Mouse (Mus musculus) WW6 (cell line): ENCODE data around the gene Kif18b.
A peak's percentile ranks its signal among the peaks of the same experiment; 100 is the strongest.

Source experiments
- DNase-seq: peaks from one replicate; pipeline ENCODE4 v3.0.0-alpha.2; 2013; ENCODE audit warnings: low read depth, low spot score

Kif18b gene

GRCm38 (mm10) chr11:102924557-102925350 is at the start of gene Kif18b:
Gene Kif18b (minus strand): TSS chr11:102925124.
- DNase-seq: peak; percentile 99

- DNase-seq: no peak
Measured at GRCm38 (mm10) chr11:102972326-102972725, 47.4 kb upstream of the Kif18b start.

DNA sequence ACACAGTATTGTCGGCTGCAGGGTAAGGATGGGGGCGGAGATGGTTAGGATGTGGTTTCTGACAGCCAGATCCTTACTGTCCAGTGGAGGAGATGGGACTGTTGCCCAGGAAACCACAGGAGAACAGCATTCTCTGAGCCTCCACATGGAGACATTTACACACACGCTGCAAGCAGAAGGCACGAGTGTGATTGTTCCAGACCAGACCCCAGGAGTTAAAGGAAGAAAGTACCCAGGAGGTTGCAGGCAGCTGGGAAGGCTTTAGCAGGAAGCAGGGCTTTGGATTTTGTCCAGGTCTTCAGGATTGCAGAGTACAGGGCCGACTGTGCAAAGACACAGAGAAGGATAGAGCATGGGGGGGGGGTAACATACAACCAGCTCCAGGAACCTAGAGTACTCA is 46.7 kb upstream of the Kif18b start:
- DNase-seq: no peak

GRCm38 (mm10) chr11:102964547-102965091 is 39.7 kb upstream of the Kif18b start:
- DNase-seq: no peak

GRCm38 (mm10) chr11:102963855-102964546 is 39.1 kb upstream of the Kif18b start:
- DNase-seq: no peak

DNA sequence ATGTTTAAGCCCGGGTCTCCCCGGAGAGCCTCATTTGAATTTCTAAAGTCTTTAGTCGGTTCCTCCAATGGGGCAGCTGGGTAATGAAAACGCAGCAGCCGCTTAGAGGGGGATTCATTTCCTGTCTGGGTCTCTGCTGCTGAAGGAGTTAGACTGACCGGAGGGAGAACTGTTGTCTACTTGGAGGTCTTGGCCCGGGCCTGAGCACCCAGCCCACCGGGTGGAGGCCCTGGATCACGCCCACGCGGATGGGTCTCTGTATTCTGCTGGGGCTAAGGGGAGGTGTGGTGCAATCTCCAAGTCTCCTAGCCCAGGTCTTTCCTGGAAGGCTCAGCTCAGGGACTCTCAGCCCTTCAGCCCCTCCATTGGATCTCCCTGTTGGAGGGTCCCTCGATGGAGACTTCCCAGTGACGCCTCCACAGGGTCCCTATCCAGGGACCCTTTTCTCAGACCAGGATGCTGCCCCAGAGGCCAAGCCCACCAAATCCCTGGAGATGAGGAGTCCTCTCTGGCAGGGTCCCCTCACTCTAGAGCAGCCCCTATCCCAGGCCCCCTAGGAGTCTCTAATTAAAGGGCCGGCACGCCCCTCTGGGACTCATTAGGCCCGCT is 38.4 kb upstream of the Kif18b start:
- DNase-seq: no peak

GRCm38 (mm10) chr11:102962861-102963245 is 37.9 kb upstream of the Kif18b start:
- no peak for DNase-seq

GRCm38 (mm10) chr11:102961082-102961481 is 36.2 kb upstream of the Kif18b start:
- DNase-seq: no peak

DNA sequence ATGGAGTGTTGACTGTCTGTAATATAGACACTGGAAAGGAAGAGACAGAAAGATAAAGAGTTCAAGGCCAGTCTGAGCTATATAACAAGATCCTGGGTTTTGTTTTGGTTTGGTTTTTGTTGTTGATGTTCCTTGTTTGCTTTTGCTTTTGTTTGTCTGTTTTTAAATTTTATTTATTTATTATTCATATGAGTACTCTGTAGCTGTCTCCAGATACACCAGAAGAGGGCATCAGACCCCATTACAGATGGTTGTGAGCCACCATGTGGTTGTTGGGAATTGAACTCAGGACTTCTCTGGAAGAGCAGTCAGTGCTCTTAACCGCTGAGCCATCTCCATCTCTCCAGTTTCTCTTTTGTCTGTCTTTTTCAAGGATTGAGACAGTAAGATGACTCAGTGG is 33.9 kb upstream of the Kif18b start:
- no peak for DNase-seq

DNA sequence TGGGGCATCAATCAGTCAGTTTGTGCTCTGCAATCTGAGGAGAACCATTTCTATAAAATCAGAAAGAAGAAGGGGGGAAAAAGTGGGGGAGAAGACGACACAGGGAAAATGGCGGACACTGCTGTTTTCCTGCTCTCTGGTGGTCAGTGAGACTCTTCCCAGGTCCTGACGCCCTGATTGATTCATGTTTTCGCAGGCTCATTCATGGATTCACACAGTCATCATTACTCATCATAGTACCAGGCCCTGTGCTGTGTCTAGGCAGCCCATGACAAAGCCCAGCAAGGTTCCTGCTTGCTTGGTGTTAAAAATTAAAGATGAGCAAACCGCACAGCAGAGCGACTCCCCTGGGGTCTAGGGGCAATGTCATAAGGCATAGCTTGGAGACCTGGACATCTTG is 33.5 kb upstream of the Kif18b start:
- no peak for DNase-seq

GRCm38 (mm10) chr11:102957692-102958091 is 32.8 kb upstream of the Kif18b start:
- no peak for DNase-seq

- no peak for DNase-seq
Measured at GRCm38 (mm10) chr11:102956962-102957614, 32.2 kb upstream of the Kif18b start.

DNA sequence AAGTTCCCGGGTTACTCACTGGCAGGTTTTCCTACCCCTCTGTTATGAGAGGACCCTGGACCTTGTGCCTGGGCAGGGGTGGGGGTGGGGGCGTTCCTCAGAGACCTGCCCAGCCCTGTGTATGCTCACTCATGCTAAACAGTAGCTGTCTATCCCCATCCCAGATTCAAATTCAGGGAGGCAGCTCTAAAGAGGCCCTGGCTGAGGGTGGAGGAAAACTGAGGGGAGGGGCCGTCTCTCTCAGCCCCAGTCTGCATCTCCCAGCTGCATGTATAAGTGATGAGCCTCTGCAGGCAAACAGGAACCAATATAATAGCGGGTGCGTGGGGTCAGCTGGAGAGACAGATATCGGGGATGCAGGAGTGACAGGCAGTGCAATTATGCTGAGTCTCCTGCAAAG is 28.0 kb upstream of the Kif18b start:
- DNase-seq: no peak

DNA sequence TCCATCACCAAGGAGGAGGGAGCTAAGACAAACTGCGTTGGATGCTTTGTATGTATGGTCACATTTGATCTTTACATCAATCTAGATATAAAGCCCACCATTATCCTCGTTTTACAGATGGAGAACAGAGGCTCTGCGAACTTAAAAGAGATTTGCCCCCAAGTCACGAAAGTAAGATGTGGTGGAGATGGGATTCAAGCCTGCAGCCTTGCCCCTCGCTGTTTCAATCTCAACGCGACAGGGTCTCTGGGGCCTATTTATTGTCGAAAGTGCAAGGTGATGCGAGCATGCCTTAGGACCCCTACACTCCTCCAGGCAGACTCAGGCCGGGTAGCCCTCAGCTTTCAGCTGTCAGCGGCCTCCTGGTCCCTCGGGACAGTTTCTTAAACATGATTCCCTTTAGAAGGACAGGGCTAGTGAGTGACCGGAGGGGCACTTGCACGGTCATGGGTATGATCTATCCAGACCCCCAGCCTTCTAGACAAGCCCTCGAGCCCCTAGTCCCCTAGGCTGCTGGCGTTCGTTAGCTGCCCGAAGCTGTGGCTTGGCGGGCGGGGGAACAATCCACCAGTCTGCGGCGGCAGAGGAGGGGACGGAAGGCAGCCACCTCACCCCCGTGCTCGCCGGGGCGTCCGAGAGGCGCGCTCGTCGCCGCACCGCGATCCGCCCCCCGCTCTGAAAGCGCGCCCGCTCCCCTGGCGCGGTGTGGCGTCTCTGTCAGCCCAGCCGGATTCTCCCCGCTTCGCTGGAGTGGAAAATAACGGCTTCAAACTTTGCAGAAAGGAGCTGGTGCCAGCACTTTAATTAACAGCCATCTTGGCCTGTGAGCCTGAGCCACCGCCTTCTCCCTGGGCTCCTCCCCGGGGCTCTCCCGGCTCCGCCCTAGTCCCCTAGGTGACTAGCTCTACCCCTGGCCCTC is 23.4 kb upstream of the Kif18b start:
- DNase-seq: no peak

DNA sequence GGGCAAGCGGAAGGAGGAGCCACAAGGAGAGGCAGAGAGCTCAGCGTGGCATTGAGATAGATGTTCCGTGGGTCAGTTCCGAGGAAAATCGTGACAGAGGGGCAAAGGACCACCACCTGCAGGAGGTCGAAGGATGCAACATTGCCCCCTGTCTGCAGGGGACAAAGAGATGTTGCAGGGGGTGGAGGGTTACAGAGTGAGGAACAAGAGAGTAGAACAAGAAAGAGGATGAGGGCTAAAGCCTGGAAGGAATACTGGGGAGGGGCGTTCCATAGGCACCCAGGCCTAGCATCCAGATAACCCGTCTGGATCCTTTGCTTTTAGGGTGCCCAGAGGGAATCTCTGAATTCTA is 22.0 kb upstream of the Kif18b start:
- no peak for DNase-seq

DNA sequence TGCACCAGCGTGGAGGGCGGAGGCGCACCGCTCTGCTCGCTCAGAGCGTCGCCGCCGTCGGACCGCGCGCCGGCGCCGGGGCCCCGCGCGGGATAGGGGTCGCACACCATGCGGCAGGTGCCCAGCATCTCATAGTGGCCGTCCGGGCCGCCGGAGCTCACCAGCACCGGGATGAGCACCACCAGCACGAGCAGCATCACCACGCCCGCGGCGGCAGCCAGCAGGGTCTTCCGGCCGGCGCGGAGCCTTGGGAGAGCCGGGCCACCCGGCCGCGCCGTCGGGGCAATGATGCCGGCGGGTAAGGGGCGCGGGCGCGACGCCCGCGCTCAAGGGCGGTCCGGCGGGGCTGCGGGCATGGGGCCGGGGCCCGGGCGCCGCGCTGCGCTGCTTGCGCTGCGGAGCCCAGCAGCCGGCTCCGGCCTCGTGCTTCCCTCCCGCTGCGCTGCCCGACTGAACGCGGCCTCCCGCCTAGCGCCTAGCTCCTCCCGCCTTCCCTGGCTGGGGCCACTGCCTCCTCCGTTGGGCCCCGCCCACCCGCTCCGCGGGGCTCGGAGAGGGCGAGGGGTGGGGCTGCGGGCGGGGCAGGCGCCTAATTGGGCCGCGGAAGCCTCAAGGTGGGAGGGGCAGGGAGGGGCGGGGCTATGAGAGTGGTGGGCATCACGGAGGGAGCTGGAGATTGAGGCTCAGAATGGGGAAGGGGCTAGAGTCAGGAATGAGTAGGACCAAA is 21.5 kb upstream of the Kif18b start, which contains the start of gene C1ql1:
Gene C1ql1, minus strand, starts transcription at position 424 of the 727 bp plus-strand sequence.
- peak; percentile 89 for DNase-seq

DNA sequence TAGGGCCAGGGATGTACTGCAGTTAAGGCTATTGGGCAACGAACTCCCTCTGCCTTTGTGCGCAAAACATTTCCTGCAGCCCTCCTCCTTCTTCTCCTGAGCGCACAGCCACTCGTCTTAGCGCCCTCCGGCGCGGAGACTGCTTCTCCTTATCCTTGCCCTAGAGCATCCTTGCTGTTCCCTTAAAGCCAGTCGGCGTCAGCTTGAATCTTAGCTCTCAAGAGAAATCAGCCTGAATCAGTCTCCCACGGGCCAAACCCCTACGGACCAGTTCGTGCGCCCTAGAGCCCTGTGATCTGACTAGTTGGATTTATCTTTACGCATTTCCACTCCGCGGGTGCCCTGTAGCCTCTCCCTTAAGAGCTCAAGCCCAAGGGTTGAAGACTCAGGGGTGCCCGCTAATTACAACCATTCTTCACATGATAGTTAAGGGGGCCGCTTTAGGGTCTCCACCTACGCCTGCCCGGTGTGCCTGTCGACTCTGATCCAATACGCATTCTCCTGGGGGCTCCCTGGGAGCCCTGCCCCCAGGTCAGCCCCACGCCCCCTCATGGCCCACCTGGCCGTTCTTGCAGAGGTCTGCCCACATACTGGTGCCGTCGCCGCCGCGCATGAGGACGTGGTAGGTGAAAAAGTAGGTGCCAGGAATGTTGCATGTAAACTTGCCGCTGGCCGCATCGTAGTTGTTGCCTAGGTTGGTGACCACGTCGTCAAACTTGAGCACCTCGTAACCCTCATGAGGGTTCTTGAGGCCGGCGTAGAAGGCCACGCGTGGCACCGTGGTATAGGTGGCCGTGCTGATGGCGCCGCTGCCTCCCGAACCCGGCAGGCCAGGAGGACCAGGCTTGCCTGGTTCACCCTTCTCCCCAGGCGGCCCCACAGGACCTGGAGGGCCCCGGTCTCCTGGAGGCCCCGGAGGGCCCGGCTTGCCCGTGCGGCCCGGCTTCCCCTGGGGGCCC is 20.7 kb upstream of the Kif18b start:
- DNase-seq: no peak

DNA sequence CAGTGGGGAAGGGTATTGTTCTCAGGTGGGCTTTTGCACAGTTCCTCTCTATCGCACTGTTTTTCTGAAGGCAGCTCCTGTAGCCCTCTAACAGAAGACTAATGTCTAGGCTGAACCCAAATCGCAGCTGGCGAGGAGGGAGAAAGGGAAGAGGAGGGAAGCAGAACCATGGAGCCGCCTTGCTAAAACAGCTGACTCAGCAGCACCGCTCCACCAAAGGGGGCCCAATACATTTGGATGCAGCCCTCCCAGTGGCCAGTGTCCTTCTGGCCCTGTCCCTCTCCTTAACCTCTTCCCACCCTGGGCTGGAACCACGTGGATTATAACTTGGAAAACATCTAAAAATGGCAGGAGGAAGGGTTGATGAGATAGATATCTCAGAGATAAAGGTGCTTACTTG is 16.3 kb upstream of the Kif18b start:
- no peak for DNase-seq
